Mouse (Mus musculus): ENCODE results near the gene Mettl7a3.
"Not testable (repeated sequence)": the region's sequence is repeated elsewhere in the genome, so short reads cannot be mapped to it uniquely, and the experiment has no call there.

Mettl7a3 gene

GRCm38 (mm10) chr15:100334629-100335028 lies at the start of gene Mettl7a3:
Mettl7a3 (plus strand) TSS chr15:100334929.
- in situ Hi-C loops (cut with MboI), result no loop called here

GRCm38 (mm10) chr15:100288980-100289379 lies 45.7 kb upstream of the Mettl7a3 start:
- in situ Hi-C loops (cut with MboI), result no loop called here

DNA sequence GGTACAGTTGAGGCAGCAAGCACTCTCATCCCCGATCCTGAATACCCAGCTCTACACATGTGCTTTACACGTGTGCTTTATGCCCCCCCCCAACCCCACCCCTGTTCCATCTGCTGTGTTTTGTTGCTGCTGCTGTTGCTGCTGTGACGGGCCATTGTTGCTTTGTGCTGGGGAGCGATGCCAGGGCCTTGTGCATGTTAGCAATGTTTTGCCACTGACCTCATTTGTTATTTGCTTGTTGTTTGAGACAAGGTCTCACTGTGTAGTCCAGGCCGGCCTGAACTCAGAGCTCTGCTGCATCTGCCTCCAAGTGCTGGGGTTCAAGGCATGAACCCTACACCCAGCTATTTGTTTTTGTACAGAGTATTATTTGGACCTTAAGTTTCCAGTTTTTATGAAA lies 43.9 kb upstream of the Mettl7a3 start:
- in situ Hi-C loops (cut with MboI), result no loop called here

DNA sequence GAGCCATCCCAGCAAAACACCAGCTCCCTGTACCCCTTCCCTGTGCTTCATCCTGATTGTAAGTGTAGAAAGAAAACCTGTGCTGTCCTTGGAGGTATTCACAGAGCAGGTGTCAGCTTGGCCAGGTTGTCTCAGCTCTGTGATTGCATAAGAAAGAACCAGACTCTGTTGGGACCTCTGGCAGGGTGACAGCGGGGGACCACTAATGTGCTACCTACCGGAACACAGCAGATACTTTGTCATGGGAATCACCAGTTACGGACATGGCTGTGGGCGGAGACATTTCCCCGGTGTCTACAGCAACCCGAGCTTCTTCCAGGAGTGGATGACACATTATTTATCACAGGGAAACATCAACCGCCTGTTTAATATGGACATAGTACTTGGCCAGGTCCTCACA lies 42.4 kb upstream of the Mettl7a3 start:
- in situ Hi-C loops (cut with MboI), result no loop called here

- in situ Hi-C loops (cut with MboI), result no loop called here
These were observed 36.9 kb upstream of the Mettl7a3 start for GRCm38 (mm10) chr15:100297856-100298255.

DNA sequence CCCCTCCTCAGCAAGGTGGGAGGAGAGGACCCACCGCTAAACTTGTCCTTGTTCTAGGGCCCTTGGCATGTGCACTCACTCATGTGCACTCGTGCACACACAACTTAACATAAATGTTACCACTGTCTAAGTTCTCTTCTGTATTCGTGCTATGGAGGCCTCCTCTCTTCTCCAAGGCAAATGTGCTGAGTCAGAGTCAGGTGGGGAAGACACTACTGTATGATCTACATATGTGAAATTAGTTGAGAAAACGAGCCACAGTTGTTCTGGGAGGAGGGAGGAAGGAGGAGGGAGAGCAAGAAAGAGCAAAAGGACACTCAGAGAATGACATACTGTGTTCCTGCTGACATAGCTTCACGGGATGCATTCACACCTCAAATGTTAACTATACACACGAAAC lies 34.2 kb upstream of the Mettl7a3 start:
- in situ Hi-C loops (cut with MboI), result no loop called here

DNA sequence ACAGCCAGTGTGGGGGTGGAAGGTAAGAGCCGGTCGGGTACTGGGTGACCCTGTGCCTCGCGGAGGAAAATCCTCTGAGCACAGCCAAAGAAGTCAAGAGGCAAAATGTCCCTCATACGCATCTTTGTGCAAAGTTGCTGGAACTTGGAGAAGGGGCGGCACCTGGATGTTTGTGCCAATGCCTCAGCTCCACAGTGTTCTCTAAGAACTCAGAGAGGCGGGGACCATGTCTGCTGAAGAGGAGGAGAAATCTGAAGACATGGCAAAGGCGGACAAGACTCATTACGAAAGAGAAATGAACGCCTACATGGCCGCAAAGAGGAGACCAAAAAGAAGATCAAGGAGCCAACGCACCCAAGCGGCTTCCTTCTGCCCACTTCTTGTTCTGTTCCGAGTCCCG lies 33.2 kb upstream of the Mettl7a3 start:
- in situ Hi-C loops (cut with MboI), result no loop called here

GRCm38 (mm10) chr15:100303428-100304018 lies 31.2 kb upstream of the Mettl7a3 start:
- in situ Hi-C loops (cut with MboI), result no loop called here

- in situ Hi-C loops (cut with MboI), result no loop called here
These were observed 30.4 kb upstream of the Mettl7a3 start, which contains the start of gene Mettl7a1 for GRCm38 (mm10) chr15:100304019-100304991. Mettl7a1 (plus strand) TSS chr15:100304140.

DNA sequence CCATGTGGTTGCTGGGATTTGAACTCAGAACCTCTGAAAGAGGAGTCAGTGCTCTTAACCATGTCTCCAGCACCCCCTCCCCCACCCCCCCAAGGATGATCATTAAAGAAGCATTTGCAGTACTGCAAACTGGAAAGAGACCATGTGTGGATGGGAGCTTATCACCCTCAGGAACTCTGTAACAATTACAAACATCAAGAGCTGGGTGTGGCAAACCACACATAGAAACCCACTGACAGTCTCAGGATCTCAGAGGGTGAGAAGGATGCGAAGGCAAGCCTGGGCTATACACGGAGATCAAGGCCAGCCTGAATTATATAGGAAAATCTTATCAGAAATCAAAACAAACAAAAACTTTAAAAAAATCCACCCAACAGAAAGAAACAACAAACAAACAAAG lies 28.5 kb upstream of the Mettl7a3 start:
- in situ Hi-C loops (cut with MboI), result no loop called here

GRCm38 (mm10) chr15:100307438-100308096 lies 27.2 kb upstream of the Mettl7a3 start:
- in situ Hi-C loops (cut with MboI), result not testable (repeated sequence)

- in situ Hi-C loops (cut with MboI), result no loop called here
These were observed 22.4 kb upstream of the Mettl7a3 start for GRCm38 (mm10) chr15:100312346-100312745.

GRCm38 (mm10) chr15:100314448-100315145 lies 20.1 kb upstream of the Mettl7a3 start:
- in situ Hi-C loops (cut with MboI), result no loop called here

- in situ Hi-C loops (cut with MboI), result not testable (repeated sequence)
These were observed 16.6 kb upstream of the Mettl7a3 start for GRCm38 (mm10) chr15:100318014-100318671.

DNA sequence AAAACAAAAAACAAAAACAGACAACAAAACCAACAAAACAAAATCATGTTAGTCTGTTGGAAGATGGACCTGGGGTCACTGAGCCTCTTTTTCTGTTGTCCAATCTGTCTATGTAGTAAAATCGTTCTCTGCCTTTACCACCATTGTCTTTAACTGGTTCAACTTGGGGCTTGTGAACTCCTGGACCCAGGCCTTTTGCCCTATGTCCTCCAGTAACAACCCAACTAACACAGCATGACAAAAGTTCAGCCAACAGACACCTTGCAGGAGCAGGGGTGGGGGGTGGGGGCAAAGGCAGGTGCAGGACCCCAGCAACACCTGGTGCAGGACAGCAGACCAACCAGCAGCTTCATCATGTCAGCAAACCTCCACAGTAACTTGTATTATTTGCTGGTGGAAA lies 14.8 kb upstream of the Mettl7a3 start:
- in situ Hi-C loops (cut with MboI), result no loop called here

GRCm38 (mm10) chr15:100320295-100320905 lies 14.3 kb upstream of the Mettl7a3 start:
- in situ Hi-C loops (cut with MboI), result no loop called here

DNA sequence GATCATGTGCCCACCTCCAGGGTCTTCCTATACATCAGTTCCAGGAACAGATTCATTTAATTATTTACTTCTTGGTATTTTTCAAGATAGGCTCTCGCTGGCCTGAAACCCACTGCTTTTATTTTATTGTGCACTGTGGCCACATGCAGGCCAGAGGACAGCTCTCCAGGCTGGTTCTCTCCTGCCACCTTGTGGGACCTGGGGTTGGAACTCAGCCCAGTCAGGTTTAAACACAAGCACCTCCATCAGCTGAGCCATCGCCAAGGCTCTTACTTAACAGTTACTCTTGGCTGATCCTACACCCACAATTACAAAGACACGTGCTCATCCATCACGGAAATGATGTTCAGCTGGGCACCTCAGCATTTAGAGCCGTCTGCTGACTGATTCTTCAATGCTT lies 13.6 kb upstream of the Mettl7a3 start:
- in situ Hi-C loops (cut with MboI), result no loop called here

DNA sequence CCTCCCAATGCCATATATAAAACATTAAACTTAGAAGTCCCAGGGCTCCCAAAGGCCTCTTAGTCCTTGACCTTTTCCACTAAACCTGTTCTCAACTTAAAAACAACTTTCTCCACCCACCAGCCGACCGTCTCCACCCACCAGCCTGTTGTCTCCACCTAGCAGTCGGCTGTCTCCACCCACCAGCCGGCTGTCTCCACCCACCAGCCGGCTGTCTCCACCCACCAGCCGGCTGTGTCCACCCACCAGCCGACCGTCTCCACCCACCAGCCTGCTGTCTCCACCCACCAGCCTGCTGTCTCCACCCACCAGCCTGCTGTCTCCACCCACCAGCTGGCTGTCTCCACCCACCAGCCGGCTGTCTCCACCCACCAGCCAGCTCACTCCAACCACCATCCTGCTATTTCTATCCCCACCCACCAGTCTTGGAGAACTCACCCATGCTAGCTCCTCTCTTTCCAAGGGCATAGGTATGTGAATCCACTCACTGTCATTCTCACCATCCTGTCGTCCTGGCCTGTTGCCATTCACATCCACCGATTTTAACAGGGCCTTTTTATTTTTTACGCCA lies 10.6 kb upstream of the Mettl7a3 start:
- in situ Hi-C loops (cut with MboI), result no loop called here

GRCm38 (mm10) chr15:100325235-100325634 lies 9.5 kb upstream of the Mettl7a3 start:
- in situ Hi-C loops (cut with MboI), result no loop called here

- in situ Hi-C loops (cut with MboI), result not testable (repeated sequence)
These were observed 6.6 kb upstream of the Mettl7a3 start for GRCm38 (mm10) chr15:100328089-100328488.

DNA sequence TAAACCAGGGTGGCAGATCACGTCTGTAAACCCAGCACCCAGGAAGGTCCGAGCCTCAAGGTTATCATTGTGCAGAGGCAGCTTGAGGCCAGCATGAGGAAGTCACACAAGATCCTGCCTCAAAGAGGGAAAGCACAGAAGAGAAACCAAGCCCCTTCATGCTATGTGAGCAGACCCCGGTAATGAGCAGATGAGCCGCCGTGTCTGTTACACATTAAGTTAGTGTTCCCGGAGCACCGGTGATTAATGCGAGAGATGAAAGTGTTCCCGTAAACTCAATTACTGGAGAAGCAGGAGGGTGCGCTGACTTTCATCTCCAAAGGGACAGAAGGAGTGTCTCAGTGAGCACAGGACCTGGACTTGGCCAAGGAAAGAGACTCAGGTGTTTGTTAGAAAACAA lies 5.4 kb upstream of the Mettl7a3 start:
- in situ Hi-C loops (cut with MboI), result not testable (repeated sequence)
